Mouse (Mus musculus) naive thymus-derived CD4-positive, alpha-beta T cell, adult 5 months (primary cell): ENCODE measurements around the gene Clec2i. TPM values are rescaled to one million over a fixed set of nuclear protein-coding genes. Genes with fewer than 3 reads are reported as not detected.

ENCODE experiments used
- polyA plus RNA-seq: library from polyadenylated mRNA; unstranded; fragments of 100-300 nt; shearing (Covaris generic); gene quantifications from one replicate; pipeline ENCODE4 v1.2.1, GENCODE M21; 2017

The Clec2i gene
- 63.9 TPM for polyA plus RNA-seq

GRCm38 (mm10) chr6:128887091-128887790 lies at the start of gene Clec2i:
Clec2i (plus strand) TSS chr6:128887588.

GRCm38 (mm10) chr6:128890948-128891355 lies 3.6 kb downstream of the Clec2i start, which contains the start of gene BC035044:
BC035044 (minus strand) TSS chr6:128891126.

GRCm38 (mm10) chr6:128934081-128934480 lies 46.7 kb downstream of the Clec2i start, which contains the start of gene Clec2g:
Clec2g (plus strand) TSS chr6:128934381.

Other genes starting within 250 kb of the Clec2i start
- not detected for gene Clec2h, start 225.2 kb upstream of the Clec2i start, polyA plus RNA-seq
- gene Klrb1, start 164.5 kb upstream of the Clec2i start, polyA plus RNA-seq = 0.55 TPM
- 0.30 TPM for gene Klrb1c, start 98.4 kb upstream of the Clec2i start, polyA plus RNA-seq
- gene Gm44511, start 61.3 kb upstream of the Clec2i start, polyA plus RNA-seq = not detected
- not detected for gene Klrb1b, start 61.3 kb upstream of the Clec2i start, polyA plus RNA-seq
- gene BC035044, start 3.5 kb downstream of the Clec2i start, polyA plus RNA-seq = 1.6 TPM
- gene Clec2g, start 46.8 kb downstream of the Clec2i start, polyA plus RNA-seq = not detected
- not detected for gene Klrb1f, start 158.3 kb downstream of the Clec2i start, polyA plus RNA-seq
- not detected for gene Clec2e, start 213.3 kb downstream of the Clec2i start, polyA plus RNA-seq